In genomic region chr9:21830936-21831335, GRCm38 (mm10) we compare ENCODE assay signal across 18 mouse cellular contexts. TPM values are rescaled to one million over a fixed set of nuclear protein-coding genes. Genes with fewer than 3 reads are reported as not detected.
DNase-seq lines count a peak whose midpoint lies in the region; ATAC-seq and TF ChIP-seq lines count a peak whose summit lies in the region.
"Had no signal": no experiment of that assay in that cellular context is flagged by ENCODE, and none has a peak within 500 bp of the region (broad histone marks: within the 10 kb centered on the region; RNA-seq: fewer than 3 reads in every experiment).

No protein-coding gene starts in this region.

- DNase-seq in lung, embryonic 14.5 days: no peak
- no peak for DNase-seq in lung, adult 18-20 months
- DNase-seq in kidney, adult 2 months: peak; percentile 76
- DNase-seq in kidney, postnatal 36 days: peak; percentile 81 to 86
- DNase-seq in liver, postnatal 0 days: peak; percentile 78
- no peak for DNase-seq in gastrocnemius, postnatal 14 days
- no peak for DNase-seq in thymus, postnatal 36 days
- DNase-seq in left cerebral cortex, postnatal 10 days (ENCODE audit: extremely low spot score in 1 of 2, low spot score in 2 of 2): no peak
- DNase-seq: B cell, adult 2 months; cerebellum, adult 11-12 months; layer of hippocampus, postnatal 36 days; left cerebral cortex, postnatal 4 days had no signal

- TF ChIP-seq POLR2A in kidney, adult 2 months (IDR thresholded peaks at IDR 0.05; ENCODE audit: low read depth, low read length): no peak

- no peak overlapping the region for H3K9ac ChIP-seq in lung, embryonic 14.5 days
- no peak overlapping the region for H3K9ac ChIP-seq in liver, postnatal 0 days (replicated peaks)
- H3K9ac ChIP-seq: forebrain, embryonic 13.5 days had no signal

- no peak overlapping the region for H3K4me2 ChIP-seq in lung, embryonic 14.5 days
- peak overlapping the region; percentile 32; the same call in 1 of the 2 replicates for H3K4me2 ChIP-seq in liver, postnatal 0 days (ENCODE audit: low read depth, low read length)
- H3K4me2 ChIP-seq: forebrain, embryonic 13.5 days had no signal

- intact Hi-C loops in gastrocnemius, postnatal 14 days (cut with DNase I; ENCODE audit: low total_unique reads): no loop called here
- intact Hi-C loops in left cerebral cortex, postnatal 10 days (cut with DNase I): no loop called here

- no peak overlapping the region for H3K27ac ChIP-seq in lung, embryonic 14.5 days (ENCODE audit: low read depth)
- H3K27ac ChIP-seq in kidney, adult 2 months (ENCODE audit: insufficient read depth, low read depth, low read length): no peak overlapping the region
- peak overlapping the region; percentile 81 for H3K27ac ChIP-seq in liver, postnatal 0 days (ENCODE audit: low read depth)
- H3K27ac ChIP-seq: embryonic facial prominence, embryonic 10.5 days; forebrain, embryonic 13.5 days had no signal

- H3K4me1 ChIP-seq in lung, embryonic 14.5 days (ENCODE audit: insufficient read depth): no peaks in the 10 kb centered on the region
- no peaks in the 10 kb centered on the region; the same call in 1 of the 2 replicates for H3K4me1 ChIP-seq in kidney, adult 2 months (ENCODE audit: control insufficient read depth, insufficient read depth, low read length)
- peaks cover 17% of the 10 kb centered on the region for H3K4me1 ChIP-seq in liver, postnatal 0 days (ENCODE audit: insufficient read depth)
- H3K4me1 ChIP-seq: embryonic facial prominence, embryonic 10.5 days; forebrain, embryonic 13.5 days had no signal

- no peaks in the 10 kb centered on the region for H3K27me3 ChIP-seq in lung, embryonic 14.5 days (ENCODE audit: insufficient read depth, low read length)
- no peaks in the 10 kb centered on the region for H3K27me3 ChIP-seq in kidney, adult 2 months (replicated peaks; ENCODE audit: control insufficient read depth, insufficient read depth, low read length)
- H3K27me3 ChIP-seq in liver, postnatal 0 days (ENCODE audit: insufficient read depth, low read length): no peaks in the 10 kb centered on the region
- H3K27me3 ChIP-seq: forebrain, embryonic 13.5 days had no signal

- ATAC-seq in lung, embryonic 14.5 days (ENCODE audit: insufficient read depth): no peak
- ATAC-seq in liver, postnatal 0 days: peak; percentile 76
- ATAC-seq: forebrain, embryonic 13.5 days; midbrain, embryonic 16.5 days had no signal

- 0 out of 2 replicates have a peak, but pooled peaks have one; percentile 13 for TF ChIP-seq CTCF in lung, embryonic 14.5 days (IDR thresholded peaks at IDR 0.05; ENCODE audit: low read depth)
- TF ChIP-seq CTCF in kidney, adult 2 months (conservative IDR thresholded peaks at IDR 0.05; ENCODE audit: insufficient read depth, insufficient read length, low read depth, low read length): peak; percentile 44
- peak; percentile 44 for TF ChIP-seq CTCF in liver, postnatal 0 days (IDR thresholded peaks at IDR 0.05; ENCODE audit: low read depth)

- TF ChIP-seq EP300 in liver, postnatal 0 days (IDR thresholded peaks at IDR 0.05; ENCODE audit: low read depth): no peak

- no peaks in the 10 kb centered on the region for H3K9me3 ChIP-seq in lung, embryonic 14.5 days (ENCODE audit: low read depth, low read length)
- H3K9me3 ChIP-seq in liver, postnatal 0 days (ENCODE audit: low read length): no peaks in the 10 kb centered on the region
- H3K9me3 ChIP-seq: embryonic facial prominence, embryonic 10.5 days; forebrain, embryonic 13.5 days; megakaryocyte, embryonic 14.5 days had no signal

- 75% methylated on average over 11 of the region's 11 CpGs for WGBS in lung, embryonic 14.5 days
- 53% methylated on average over 11 of the region's 11 CpGs for WGBS in kidney, adult 2 months
- WGBS in liver, postnatal 0 days (ENCODE audit: insufficient replicate concordance): 64% methylated on average over 11 of the region's 11 CpGs

- peaks cover 78% of the 10 kb centered on the region for H3K36me3 ChIP-seq in lung, embryonic 14.5 days (ENCODE audit: insufficient read depth)
- no peaks in the 10 kb centered on the region for H3K36me3 ChIP-seq in kidney, adult 2 months (ENCODE audit: control insufficient read depth, insufficient read depth, low read length)
- H3K36me3 ChIP-seq in liver, postnatal 0 days (replicated peaks; ENCODE audit: insufficient read depth, low read length): no peaks in the 10 kb centered on the region; the same call in none of the 2 replicates

- H3K4me3 ChIP-seq in lung, embryonic 14.5 days (ENCODE audit: low read depth, low read length): no peak overlapping the region
- no peak overlapping the region for H3K4me3 ChIP-seq in kidney, adult 2 months (ENCODE audit: insufficient read depth, low read depth, low read length)
- no peak overlapping the region for H3K4me3 ChIP-seq in liver, postnatal 0 days (ENCODE audit: low read depth, low read length)
- H3K4me3 ChIP-seq: embryonic facial prominence, embryonic 10.5 days; forebrain, embryonic 13.5 days; megakaryocyte, embryonic 14.5 days had no signal

RNA-seq across cellular contexts. Expression of gene Angptl8, which starts 4.4 kb away (rescaled TPM):
- 1.3 and 1.9 TPM in 2 replicates for polyA plus RNA-seq in lung, embryonic 14.5 days (2014; fragmentation: Nextera tagmentation; extraction: Ambion mirVana)
- polyA plus RNA-seq in kidney, adult 2 months (2012; rRNA removed): 11.9 and 19.5 TPM in 2 replicates
- 74.6 and 75.7 TPM in 2 replicates for polyA plus RNA-seq in liver, postnatal 0 days (2015; fragmentation: Nextera tagmentation; extraction: Ambion mirVana)
- not detected for total RNA-seq in gastrocnemius, postnatal 14 days (2021)
- total RNA-seq in left cerebral cortex, postnatal 10 days (2021): not detected
- total RNA-seq: layer of hippocampus, adult 18-20 months; layer of hippocampus, postnatal 36 days; left cerebral cortex, postnatal 4 days had no signal
- polyA plus RNA-seq: brain, embryonic 14.5 days; forebrain, embryonic 13.5 days had no signal

RNA-seq across cellular contexts. Expression of gene Dock6, which starts 21.5 kb away (rescaled TPM):
- 52.3 and 60.9 TPM in 2 replicates for polyA plus RNA-seq in lung, embryonic 14.5 days (2014; fragmentation: Nextera tagmentation; extraction: Ambion mirVana)
- 67.7 and 84.6 TPM in 2 replicates for polyA plus RNA-seq in kidney, adult 2 months (2012; rRNA removed)
- 3.6 and 4.1 TPM in 2 replicates for polyA plus RNA-seq in liver, postnatal 0 days (2015; fragmentation: Nextera tagmentation; extraction: Ambion mirVana)
- 10 to 100 TPM; 18.8 to 24.7 TPM for total RNA-seq in gastrocnemius, postnatal 14 days (2021)
- total RNA-seq in left cerebral cortex, postnatal 10 days (2021): 10 to 100 TPM; 23.5 to 25.2 TPM

RNA-seq across cellular contexts. Expression of gene Kank2, which starts 32.4 kb away (rescaled TPM):
- 16.4 TPM in 2 replicates for polyA plus RNA-seq in lung, embryonic 14.5 days (2014; fragmentation: Nextera tagmentation; extraction: Ambion mirVana)
- polyA plus RNA-seq in kidney, adult 2 months (2012; rRNA removed): 21.8 and 23.6 TPM in 2 replicates
- polyA plus RNA-seq in liver, postnatal 0 days (2015; fragmentation: Nextera tagmentation; extraction: Ambion mirVana): 2.8 and 3.7 TPM in 2 replicates
- total RNA-seq in gastrocnemius, postnatal 14 days (2021): 10 to 100 TPM; 17.9 to 21.2 TPM
- total RNA-seq in left cerebral cortex, postnatal 10 days (2021): 1 to 10 TPM; 6.7 to 7.7 TPM

Comparison
In these comparisons a context has a peak if more than half of its experiments do, and no peak if none do; other contexts are left out.
1. DNase-seq: peak in kidney, adult 2 months (single experiment), kidney, postnatal 36 days (2 of 2) and liver, postnatal 0 days (single experiment); none in lung, embryonic 14.5 days (single experiment), lung, adult 18-20 months (0 of 2), gastrocnemius, postnatal 14 days (single experiment), thymus, postnatal 36 days (0 of 2) and left cerebral cortex, postnatal 10 days (0 of 2).
2. RNA of gene Dock6, which starts 21.5 kb away (polyA plus RNA-seq): 67.7 to 84.6 TPM in kidney, adult 2 months and 52.3 to 60.9 TPM in lung, embryonic 14.5 days; 3.6 to 4.1 TPM in liver, postnatal 0 days; every median in the first group is over 10 times any median in the second.
3. Peak in every context shown above with its lines, with median percentiles within 50 percentile points of each other: CTCF ChIP-seq.